Mouse (Mus musculus) lung, postnatal 36 days (tissue): Measurements from ENCODE around the gene Zbtb2.
A peak's percentile ranks its signal among the peaks of the same experiment; 100 is the strongest.

Source experiments
- DNase-seq: peaks from one replicate; pipeline ENCODE4 v3.0.0; 2022; ENCODE audit warnings: mixed read lengths

The Zbtb2 gene

GRCm38 (mm10) chr10:4332228-4332979 lies 55.5 kb downstream of the Zbtb2 start:
- DNase-seq = no peak

GRCm38 (mm10) chr10:4327716-4328115 lies 60.2 kb downstream of the Zbtb2 start:
- no peak for DNase-seq

- DNase-seq = peak; percentile 19
Observed at GRCm38 (mm10) chr10:4325562-4325961, 62.3 kb downstream of the Zbtb2 start.

GRCm38 (mm10) chr10:4323885-4324284 lies 64.0 kb downstream of the Zbtb2 start:
- no peak for DNase-seq
